Mouse (Mus musculus): Measurements from ENCODE around the gene Nod2. TPM values are rescaled to one million over a fixed set of nuclear protein-coding genes. Genes with fewer than 3 reads are reported as not detected.

Nod2 gene
- polyA plus RNA-seq, 1 experiment from 2014 or later = not detected

- ATAC-seq (no peak), DNase-seq (ENCODE audit: low read depth, low spot score) (no peak)
- no peak for TF ChIP-seq CTCF (IDR thresholded peaks at IDR 0.05)
- POLR2A ChIA-PET = no interaction called here
- peaks cover 10% of the 10 kb centered on the region for H3K27me3 ChIP-seq
- CTCF ChIA-PET = no interaction called here
- in situ Hi-C loops (cut with MboI; ENCODE audit: low pct_unique_long_range_greater_than_20kb) = no loop called here
Observed at GRCm38 (mm10) chr8:88677071-88677470, 30.0 kb downstream of the Nod2 start.

GRCm38 (mm10) chr8:88680566-88680965, 33.5 kb downstream of the Nod2 start:
- ChIA-PET POLR2A (no interaction called here), CTCF (interaction anchor here (1.6 to 2.0 kb wide), 2 partner anchors 10 kb away, joined by 5 read pairs; no protein-coding TSS in a partner anchor)
- H3K27me3 ChIP-seq = peaks cover 10% of the 10 kb centered on the region
- ATAC-seq (no peak), DNase-seq (ENCODE audit: low read depth, low spot score) (no peak)
- no peak for TF ChIP-seq CTCF (IDR thresholded peaks at IDR 0.05)
- in situ Hi-C loops (cut with MboI; ENCODE audit: low pct_unique_long_range_greater_than_20kb) = no loop called here

DNA sequence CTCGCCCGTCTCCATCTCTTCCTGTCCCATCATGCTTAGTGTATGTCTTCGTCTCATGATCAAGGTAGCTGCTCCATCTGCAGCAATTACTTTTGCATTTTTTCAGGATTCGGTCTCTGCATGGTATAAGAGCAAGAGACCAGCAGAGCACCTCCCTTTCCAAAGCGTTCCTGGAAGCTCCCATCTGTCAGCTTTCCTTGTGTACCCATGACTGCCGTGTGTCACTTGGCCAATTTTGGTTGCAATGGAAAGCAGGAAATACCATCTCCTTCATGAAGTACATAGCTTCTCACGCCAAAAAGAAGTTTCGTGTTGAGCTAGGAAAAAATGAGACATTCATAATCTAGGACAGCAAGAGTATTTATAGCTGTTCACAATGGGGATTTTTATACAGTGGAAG, 33.9 kb downstream of the Nod2 start:
- CTCF ChIA-PET = interaction anchor here (1.6 to 2.0 kb wide), 2 partner anchors 10 kb away, joined by 5 read pairs; no protein-coding TSS in a partner anchor
- POLR2A ChIA-PET = no interaction called here
- H3K27me3 ChIP-seq = peaks cover 10% of the 10 kb centered on the region
- DNase-seq (ENCODE audit: low read depth, low spot score) (no peak), ATAC-seq (no peak)
- in situ Hi-C loops (cut with MboI; ENCODE audit: low pct_unique_long_range_greater_than_20kb) = no loop called here
- no peak for TF ChIP-seq CTCF (IDR thresholded peaks at IDR 0.05)

GRCm38 (mm10) chr8:88683656-88684289, 36.7 kb downstream of the Nod2 start:
- in situ Hi-C loops (cut with MboI; ENCODE audit: low pct_unique_long_range_greater_than_20kb) = no loop called here
- DNase-seq (ENCODE audit: low read depth, low spot score) (no peak), ATAC-seq (no peak)
- peaks cover 4% of the 10 kb centered on the region for H3K27me3 ChIP-seq
- ChIA-PET CTCF (no interaction called here), POLR2A (no interaction called here)
- no peak for TF ChIP-seq CTCF (IDR thresholded peaks at IDR 0.05)

- ATAC-seq (no peak), DNase-seq (ENCODE audit: low read depth, low spot score) (no peak)
- ChIA-PET POLR2A (no interaction called here), CTCF (no interaction called here)
- TF ChIP-seq CTCF (IDR thresholded peaks at IDR 0.05) = no peak
- no peaks in the 10 kb centered on the region for H3K27me3 ChIP-seq
- in situ Hi-C loops (cut with MboI; ENCODE audit: low pct_unique_long_range_greater_than_20kb) = no loop called here
Observed at GRCm38 (mm10) chr8:88686226-88686905, 39.3 kb downstream of the Nod2 start.

DNA sequence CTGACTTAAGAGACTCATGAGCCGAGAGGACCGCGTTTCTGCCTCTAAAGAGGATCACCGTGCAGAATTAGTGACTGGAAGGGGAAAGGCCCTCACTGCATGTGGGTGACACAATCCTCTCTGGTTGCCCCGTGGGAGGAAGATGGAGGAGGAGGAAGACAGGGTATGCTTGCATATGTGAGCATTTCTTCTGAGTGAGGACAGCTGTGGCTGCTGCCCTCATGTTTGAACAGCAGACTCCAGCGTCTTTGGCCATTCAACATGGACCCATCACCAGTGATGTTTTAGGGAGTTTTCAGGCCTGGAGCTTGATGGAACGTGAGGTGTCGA, 39.8 kb downstream of the Nod2 start:
- CTCF ChIA-PET = no interaction called here
- POLR2A ChIA-PET = no interaction called here
- no peak for TF ChIP-seq CTCF (IDR thresholded peaks at IDR 0.05)
- H3K27me3 ChIP-seq = no peaks in the 10 kb centered on the region
- no peak for ATAC-seq
- in situ Hi-C loops (cut with MboI; ENCODE audit: low pct_unique_long_range_greater_than_20kb) = no loop called here
- DNase-seq (ENCODE audit: low read depth, low spot score) = no peak

DNA sequence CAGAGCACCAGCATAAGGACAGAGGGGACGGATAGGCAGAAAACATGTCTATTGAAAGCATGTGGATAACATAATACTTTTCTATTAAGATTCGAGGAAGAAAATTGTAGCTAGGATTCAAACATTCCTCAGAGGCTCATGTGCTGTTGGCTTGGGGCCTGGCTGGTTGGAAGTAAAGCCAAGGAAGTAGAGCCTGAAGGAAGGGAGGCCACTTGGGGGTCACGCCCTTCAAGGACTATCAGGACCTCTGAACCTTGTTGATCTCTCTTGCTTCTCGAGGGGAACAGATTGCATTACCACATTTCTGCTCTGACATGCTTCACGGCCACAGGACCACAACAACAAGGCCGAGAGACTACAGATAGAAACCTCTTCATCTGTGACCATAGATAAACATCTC, 42.0 kb downstream of the Nod2 start:
- in situ Hi-C loops (cut with MboI; ENCODE audit: low pct_unique_long_range_greater_than_20kb) = no loop called here
- CTCF ChIA-PET = interaction anchor here (1.0 kb wide), 1 partner anchor 12 kb away, joined by 4 read pairs; no protein-coding TSS in a partner anchor
- POLR2A ChIA-PET = no interaction called here
- ATAC-seq (no peak), DNase-seq (ENCODE audit: low read depth, low spot score) (no peak)
- no peaks in the 10 kb centered on the region for H3K27me3 ChIP-seq
- no peak for TF ChIP-seq CTCF (IDR thresholded peaks at IDR 0.05)

GRCm38 (mm10) chr8:88689891-88690290, 42.8 kb downstream of the Nod2 start:
- in situ Hi-C loops (cut with MboI; ENCODE audit: low pct_unique_long_range_greater_than_20kb) = no loop called here
- ATAC-seq (no peak), DNase-seq (ENCODE audit: low read depth, low spot score) (no peak)
- TF ChIP-seq CTCF (IDR thresholded peaks at IDR 0.05) = no peak
- CTCF ChIA-PET = interaction anchor here (1.5 kb wide), 1 partner anchor 8 kb away, joined by 5 read pairs; no protein-coding TSS in a partner anchor
- POLR2A ChIA-PET = no interaction called here
- H3K27me3 ChIP-seq = no peaks in the 10 kb centered on the region

- H3K27me3 ChIP-seq = no peaks in the 10 kb centered on the region
- no peak for TF ChIP-seq CTCF (IDR thresholded peaks at IDR 0.05)
- no peak for ATAC-seq
- ChIA-PET CTCF (interaction anchor here (1.5 kb wide), 1 partner anchor 10 kb away, joined by 5 read pairs; no protein-coding TSS in a partner anchor), POLR2A (no interaction called here)
- in situ Hi-C loops (cut with MboI; ENCODE audit: low pct_unique_long_range_greater_than_20kb) = no loop called here
- no peak for DNase-seq (ENCODE audit: low read depth, low spot score)
Observed at GRCm38 (mm10) chr8:88691342-88691948, 44.3 kb downstream of the Nod2 start.

- ATAC-seq = no peak
- CTCF ChIA-PET = no interaction called here
- in situ Hi-C loops (cut with MboI; ENCODE audit: low pct_unique_long_range_greater_than_20kb) = no loop called here
Observed at GRCm38 (mm10) chr8:88691961-88692360, 44.8 kb downstream of the Nod2 start.

DNA sequence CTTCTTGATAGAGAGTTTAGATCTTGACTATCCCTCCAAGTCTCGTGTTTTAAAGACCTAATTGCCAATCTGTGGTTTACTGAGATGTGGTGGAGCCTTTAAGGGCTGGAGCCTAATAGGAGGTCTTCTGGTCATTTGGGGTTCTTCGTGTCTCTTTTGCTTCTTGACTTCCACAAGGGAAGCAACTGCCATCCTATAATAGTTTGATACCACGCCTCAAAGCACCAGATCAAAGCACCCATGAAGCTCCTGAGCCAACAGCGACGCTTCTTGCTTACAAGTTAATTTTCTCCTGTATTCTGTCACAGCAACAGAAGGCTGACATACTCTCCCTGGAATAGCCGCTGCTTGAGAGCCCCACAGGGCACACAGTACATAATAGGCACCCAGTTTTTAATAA, 45.8 kb downstream of the Nod2 start:
- no peak for TF ChIP-seq CTCF (IDR thresholded peaks at IDR 0.05)
- H3K27me3 ChIP-seq = no peaks in the 10 kb centered on the region
- ATAC-seq (no peak), DNase-seq (ENCODE audit: low read depth, low spot score) (no peak)
- in situ Hi-C loops (cut with MboI; ENCODE audit: low pct_unique_long_range_greater_than_20kb) = no loop called here
- ChIA-PET CTCF (no interaction called here), POLR2A (no interaction called here)

More at GRCm38 (mm10) chr8:88691961-88692360, 44.8 kb downstream of the Nod2 start:
- H3K27me3 ChIP-seq = no peaks in the 10 kb centered on the region
- DNase-seq (ENCODE audit: low read depth, low spot score) = no peak
- POLR2A ChIA-PET = interaction anchor here (0.5 kb wide), 1 partner anchor 80 kb away, joined by 3 read pairs; no protein-coding TSS in a partner anchor
- no peak for TF ChIP-seq CTCF (IDR thresholded peaks at IDR 0.05)

Measured in Patski (cell line).